Mouse (Mus musculus) stomach, embryonic 14.5 days (tissue): ENCODE measurements around the gene Ednra. TPM values are rescaled to one million over a fixed set of nuclear protein-coding genes. Genes with fewer than 3 reads are reported as not detected.
A peak's percentile ranks its signal among the peaks of the same experiment; 100 is the strongest.
"Not testable (repeated sequence)": the region's sequence is repeated elsewhere in the genome, so short reads cannot be mapped to it uniquely, and the experiment has no call there.

Source experiments
- ATAC-seq: fragments of 200-750 bp; cut with Nextera tagmentation; 2 replicates; pipeline ENCODE4 v1.8.0; 2017; ENCODE audit warnings: low read depth, moderate TSS enrichment; ENCODE audit not compliant: insufficient number of reproducible peaks, insufficient read depth, low FRiP score
- H3K27ac ChIP-seq: fragments of 300-500 bp; sonication (generic); 2 replicates; pipeline ENCODE4 v1.5.1; 2014; ENCODE audit warnings: mild to moderate bottlenecking, low read length, moderate library complexity, mixed read lengths
- H3K27me3 ChIP-seq: fragments of 300-500 bp; sonication (generic); 2 replicates; pipeline ENCODE4 v1.6.1; 2014; ENCODE audit warnings: low read length, control low read depth, mixed read lengths; ENCODE audit not compliant: control insufficient read depth, insufficient read depth
- H3K36me3 ChIP-seq: fragments of 300-500 bp; sonication (generic); 2 replicates; pipeline ENCODE4 v1.6.1; 2014; ENCODE audit warnings: mild to moderate bottlenecking, control low read depth, low read length, moderate library complexity, mixed read lengths; ENCODE audit not compliant: control insufficient read depth, insufficient read depth
- H3K4me1 ChIP-seq: fragments of 300-500 bp; sonication (generic); 2 replicates; pipeline ENCODE4 v1.6.1; 2014; ENCODE audit warnings: low read length, control low read depth, mixed read lengths; ENCODE audit not compliant: control insufficient read depth, insufficient read depth
- H3K4me2 ChIP-seq: fragments of 300-500 bp; sonication (generic); replicated peaks from 2 replicates; pipeline ENCODE4 v1.6.1; 2014; ENCODE audit warnings: low read depth, low read length, control low read depth
- H3K4me3 ChIP-seq: fragments of 300-500 bp; sonication (generic); 2 replicates; pipeline ENCODE4 v1.5.1; 2014; ENCODE audit warnings: low read depth, low read length, control low read depth
- H3K9ac ChIP-seq: fragments of 300-500 bp; sonication (generic); replicated peaks from 2 replicates; pipeline ENCODE4 v1.6.1; 2014; ENCODE audit warnings: low read depth, mild to moderate bottlenecking, control low read depth, low read length, moderate library complexity, mixed read lengths
- H3K9me3 ChIP-seq: fragments of 300-500 bp; sonication (generic); 2 replicates; pipeline ENCODE4 v1.6.1; 2016; ENCODE audit warnings: low read depth, low read length, control low read depth; ENCODE audit not compliant: control insufficient read depth
- WGBS: fragments of 180-500 bp; shearing (Covaris S2); extraction: QIAGEN DNeasy Blood & Tissue Kit; methylation state at CpG from one replicate; pipeline ENCODE4 v1.1.7; 2014; 5-methylcytosine and 5-hydroxymethylcytosine counted together
- polyA plus RNA-seq: library from polyadenylated mRNA; unstranded; fragments of >200 nt; fragmentation: Nextera tagmentation; extraction: Ambion mirVana; gene quantifications from 2 replicates; pipeline ENCODE4 v1.2.1, GENCODE M21; 2014

Gene Ednra
- polyA plus RNA-seq, 1 experiment from 2014 or later, result 42.1 TPM

DNA sequence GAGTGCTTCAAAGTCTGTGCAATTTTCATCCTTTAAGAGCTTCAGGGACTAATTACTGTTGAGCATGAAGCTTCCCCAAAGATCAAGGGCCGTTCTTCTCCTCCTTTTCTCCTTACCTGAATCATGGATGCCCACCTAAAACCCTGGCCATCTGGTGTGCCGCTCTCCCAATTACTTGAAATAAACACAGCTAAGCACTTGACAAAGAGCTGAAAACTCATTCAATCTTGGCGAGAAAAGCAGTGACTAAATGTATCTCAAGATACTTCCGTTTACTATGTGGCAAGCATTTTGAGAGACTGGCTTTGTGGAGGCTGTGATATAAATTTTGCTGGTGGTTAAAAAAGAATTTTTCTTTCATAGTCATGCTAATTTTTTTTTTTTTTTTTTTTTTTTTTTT is 19.5 kb downstream of the Ednra start:
- Histone ChIP-seq H3K36me3 (no peaks in the 10 kb centered on the region), H3K4me1 (no peaks in the 10 kb centered on the region), H3K27me3 (no peaks in the 10 kb centered on the region), H3K4me3 (no peak overlapping the region), H3K27ac (no peak overlapping the region), H3K9ac (no peak overlapping the region), H3K9me3 (no peaks in the 10 kb centered on the region), H3K4me2 (no peak overlapping the region)
- ATAC-seq, result no peak
- WGBS, result 77% methylated on average over 4 of the region's 4 CpGs

DNA sequence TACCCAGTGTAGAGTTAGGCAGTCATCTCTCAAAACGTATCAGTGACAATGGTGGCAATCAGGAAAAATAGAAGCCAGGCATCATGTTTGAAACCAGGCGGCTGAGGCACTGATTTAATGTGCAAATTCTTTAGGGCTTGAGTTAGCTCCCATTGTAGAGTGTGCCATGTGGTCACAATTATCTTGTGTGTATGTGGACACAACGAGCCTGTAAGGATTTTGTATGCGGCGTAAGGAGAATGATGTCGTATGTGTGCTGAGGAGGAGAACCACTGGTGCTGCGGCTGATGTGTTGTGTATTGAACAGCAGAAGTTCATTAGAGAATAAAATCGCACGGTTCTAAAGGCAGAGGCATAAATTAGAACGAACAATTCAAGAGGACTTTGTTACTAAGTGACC is 26.2 kb downstream of the Ednra start:
- no peak overlapping the region for H3K4me2 ChIP-seq
- H3K4me3 ChIP-seq, result no peak overlapping the region
- H3K4me1 ChIP-seq, result peaks cover 6% of the 10 kb centered on the region; the same call in 1 of the 2 replicates
- H3K36me3 ChIP-seq, result no peaks in the 10 kb centered on the region
- H3K9me3 ChIP-seq, result no peaks in the 10 kb centered on the region
- no peak overlapping the region for H3K9ac ChIP-seq
- ATAC-seq, result no peak
- WGBS, result 82% methylated on average over 10 of the region's 10 CpGs
- H3K27ac ChIP-seq, result no peak overlapping the region
- H3K27me3 ChIP-seq, result no peaks in the 10 kb centered on the region

DNA sequence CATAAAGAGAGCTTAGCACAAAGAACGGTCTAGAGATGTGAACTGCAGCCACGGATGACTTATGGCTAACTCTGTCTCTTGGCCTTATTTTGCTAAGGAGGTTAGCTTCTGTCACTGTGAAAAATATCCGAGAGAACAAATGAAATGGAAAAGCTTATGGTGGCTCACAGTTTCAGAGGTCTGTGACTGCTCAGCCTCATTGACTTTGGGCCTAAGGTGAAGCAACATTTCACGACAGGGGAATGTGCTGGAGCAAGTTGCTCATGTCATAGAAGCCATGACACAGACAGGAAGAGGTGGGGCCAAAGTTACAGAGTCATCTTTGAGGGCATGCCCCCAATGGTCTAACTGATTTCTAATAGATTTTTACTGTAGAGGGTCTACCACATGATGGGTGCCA is 28.1 kb downstream of the Ednra start:
- no peaks in the 10 kb centered on the region for H3K9me3 ChIP-seq
- no peak overlapping the region for H3K4me3 ChIP-seq
- ATAC-seq, result no peak
- H3K4me2 ChIP-seq, result no peak overlapping the region
- 0 out of 2 replicates have a peak overlapping the region, but pooled peaks have one; percentile 6 for H3K27ac ChIP-seq
- no peak overlapping the region for H3K9ac ChIP-seq
- 79% methylated on average over 4 of the region's 4 CpGs for WGBS
- peaks cover 6% of the 10 kb centered on the region; the same call in 1 of the 2 replicates for H3K4me1 ChIP-seq
- H3K27me3 ChIP-seq, result no peaks in the 10 kb centered on the region
- no peaks in the 10 kb centered on the region for H3K36me3 ChIP-seq

DNA sequence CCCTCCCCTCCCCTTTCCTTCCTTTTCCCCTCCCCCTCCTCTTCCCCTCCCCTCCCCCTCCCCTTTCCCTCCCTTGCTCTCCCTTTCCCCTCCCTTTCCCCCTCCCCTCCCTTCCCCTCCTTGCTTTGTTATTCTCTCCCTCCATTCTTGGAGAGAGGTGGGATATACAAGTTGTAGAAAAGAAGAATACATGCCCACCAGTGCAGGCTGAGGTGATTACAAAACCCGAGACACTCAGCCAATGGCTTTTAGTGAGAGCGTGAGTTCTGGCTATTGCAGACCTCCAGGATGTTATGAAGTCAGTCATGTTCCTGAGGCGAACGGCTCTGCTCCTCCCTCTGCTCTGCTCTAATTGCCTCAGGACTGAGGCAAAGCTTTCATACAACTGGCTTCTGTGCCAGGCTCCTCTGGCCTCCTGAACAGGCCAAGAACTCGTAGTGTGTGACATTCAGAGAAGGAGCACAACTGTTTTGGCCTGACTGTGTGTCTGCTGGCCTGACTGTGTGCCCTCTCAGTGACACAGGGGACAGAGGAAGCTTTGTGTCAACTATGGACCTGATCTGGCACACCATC is 28.7 kb downstream of the Ednra start:
- Histone ChIP-seq H3K4me1 (peaks cover 6% of the 10 kb centered on the region; the same call in 1 of the 2 replicates), H3K9ac (no peak overlapping the region), H3K27me3 (no peaks in the 10 kb centered on the region), H3K4me3 (no peak overlapping the region), H3K27ac (peak overlapping the region; percentile 41; the same call in 1 of the 2 replicates), H3K36me3 (no peaks in the 10 kb centered on the region), H3K9me3 (no peaks in the 10 kb centered on the region), H3K4me2 (no peak overlapping the region)
- ATAC-seq, result no peak
- 34% methylated on average over 5 of the region's 5 CpGs for WGBS

DNA sequence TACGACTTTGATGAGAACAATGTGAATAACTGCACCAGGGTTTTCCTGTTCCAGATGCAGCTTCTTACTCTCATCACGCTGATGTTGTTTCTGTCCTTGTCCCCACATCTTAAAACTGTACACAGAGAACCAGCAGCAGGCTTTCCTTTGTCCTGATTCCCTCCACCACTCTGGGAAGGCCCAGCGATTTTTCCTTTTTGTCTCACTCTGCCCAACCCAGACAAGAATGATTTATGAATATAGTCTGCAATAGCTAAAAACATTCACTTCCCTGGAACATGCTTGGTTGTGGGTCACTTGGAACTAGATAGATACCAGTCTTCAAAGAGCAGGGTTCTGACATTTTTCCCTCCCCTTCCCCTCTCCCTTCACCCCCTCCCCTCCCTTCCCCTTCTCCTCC is 29.2 kb downstream of the Ednra start:
- Histone ChIP-seq H3K4me1 (peaks cover 6% of the 10 kb centered on the region; the same call in 1 of the 2 replicates), H3K9me3 (no peaks in the 10 kb centered on the region), H3K9ac (no peak overlapping the region), H3K36me3 (no peaks in the 10 kb centered on the region), H3K4me3 (no peak overlapping the region), H3K4me2 (no peak overlapping the region), H3K27ac (no peak overlapping the region), H3K27me3 (no peaks in the 10 kb centered on the region)
- 35% methylated on average over 3 of the region's 3 CpGs for WGBS
- no peak for ATAC-seq

DNA sequence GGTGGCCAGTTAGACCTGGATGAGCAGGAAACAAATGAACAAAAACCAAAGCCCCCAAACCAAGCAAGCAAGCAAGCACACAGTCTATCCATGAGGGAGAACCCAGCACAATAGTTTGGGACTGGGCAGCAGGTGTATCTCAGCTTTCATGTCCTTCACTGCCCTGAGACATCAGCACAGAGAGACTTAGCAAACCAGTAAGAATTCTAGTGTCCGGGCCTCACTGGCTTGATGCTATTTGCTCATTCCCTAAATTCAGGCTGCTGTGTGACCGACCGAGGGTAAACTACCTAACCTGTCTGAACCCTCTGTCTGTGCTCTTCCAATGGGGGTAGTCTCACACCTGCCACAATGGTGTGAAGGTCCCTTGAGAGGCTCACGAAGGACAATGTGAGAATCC is 29.7 kb downstream of the Ednra start:
- Histone ChIP-seq H3K4me2 (no peak overlapping the region), H3K36me3 (no peaks in the 10 kb centered on the region), H3K9ac (no peak overlapping the region), H3K4me1 (peaks cover 6% of the 10 kb centered on the region; the same call in 1 of the 2 replicates), H3K27ac (no peak overlapping the region), H3K4me3 (no peak overlapping the region), H3K9me3 (no peaks in the 10 kb centered on the region), H3K27me3 (no peaks in the 10 kb centered on the region)
- WGBS, result 68% methylated on average over 4 of the region's 4 CpGs
- no peak for ATAC-seq

DNA sequence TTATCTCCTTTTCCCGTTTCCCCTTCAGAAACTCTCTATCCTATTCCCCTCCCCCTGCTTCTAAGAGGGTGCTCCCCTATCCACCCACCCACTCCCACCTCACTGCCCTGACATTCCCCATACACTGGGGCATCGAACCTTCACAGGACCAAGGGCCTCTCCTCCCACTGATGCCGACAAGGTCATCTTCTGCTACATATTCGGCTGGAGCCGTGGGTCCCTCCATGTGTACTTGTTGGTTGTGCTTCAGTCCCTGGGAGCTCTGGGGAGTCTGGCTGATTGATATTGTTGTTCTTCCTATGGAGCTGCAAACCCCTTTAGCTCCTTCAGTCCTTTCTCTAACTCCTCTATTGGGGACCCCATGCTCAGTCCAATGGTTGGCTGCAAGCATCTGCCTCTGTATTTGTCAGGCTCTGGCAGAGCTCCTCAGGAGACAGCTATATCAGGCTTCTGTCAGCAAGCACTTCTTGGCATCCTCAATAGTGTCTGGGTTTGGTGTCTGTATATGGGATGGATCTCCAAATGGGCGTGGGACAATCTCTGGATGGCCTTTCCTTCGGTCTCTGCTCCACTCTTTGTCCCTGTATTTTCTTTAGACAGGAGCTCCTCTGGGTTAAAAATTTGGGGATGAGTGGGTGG is 34.7 kb downstream of the Ednra start:
- H3K27ac ChIP-seq, H3K27me3 ChIP-seq, H3K9me3 ChIP-seq, H3K9ac ChIP-seq, H3K4me1 ChIP-seq, H3K36me3 ChIP-seq, H3K4me2 ChIP-seq, H3K4me3 ChIP-seq, ATAC-seq: not testable (repeated sequence)
- 78% methylated on average over 7 of the region's 7 CpGs for WGBS

DNA sequence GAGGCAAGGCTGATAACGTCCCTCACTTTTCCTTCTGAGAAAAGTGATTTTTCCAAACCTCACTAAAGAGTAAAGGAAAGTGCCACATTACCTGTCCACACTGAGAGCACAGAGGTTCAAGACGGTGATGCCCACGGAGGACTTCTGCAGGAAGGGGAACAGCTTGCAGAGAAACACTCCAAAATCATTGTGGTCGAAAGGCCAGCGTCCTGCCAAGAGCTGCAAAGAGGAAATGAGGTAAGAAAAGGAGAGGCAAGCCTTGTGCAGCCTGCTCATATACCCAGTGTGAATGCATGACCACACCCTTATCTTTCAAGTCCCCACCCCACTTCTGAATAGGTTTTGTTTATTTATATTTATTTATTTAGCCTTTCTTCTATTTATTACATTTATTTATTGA is 35.3 kb downstream of the Ednra start:
- Histone ChIP-seq H3K4me3 (no peak overlapping the region), H3K4me2 (no peak overlapping the region), H3K27me3 (no peaks in the 10 kb centered on the region), H3K36me3 (no peaks in the 10 kb centered on the region), H3K4me1 (no peaks in the 10 kb centered on the region; the same call in 1 of the 2 replicates), H3K9me3 (no peaks in the 10 kb centered on the region), H3K9ac (no peak overlapping the region), H3K27ac (no peak overlapping the region)
- ATAC-seq, result no peak
- 70% methylated on average over 5 of the region's 5 CpGs for WGBS
